Mouse (Mus musculus) common myeloid progenitor, adult 5-6 weeks (primary cell): ENCODE results near the gene Olfr1104. TPM values are rescaled to one million over a fixed set of nuclear protein-coding genes. Genes with fewer than 3 reads are reported as not detected.

Source experiments
- ATAC-seq: replicated peaks from 2 replicates; pipeline ENCODE4 v1.8.0; 2016; ENCODE audit warnings: low read depth, mild to moderate bottlenecking, moderate TSS enrichment, inconsistent platforms; ENCODE audit not compliant: poor library complexity, severe bottlenecking
- total RNA-seq: library from RNA; stranded (forward); fragments of 200-1000, 187-1606 nt; gene quantifications from 2 replicates; pipeline ENCODE4 v1.2.3, GENCODE M21; 2017

Gene Olfr1104
- not detected in 2 replicates for total RNA-seq

- no peak for ATAC-seq
Observed at GRCm38 (mm10) chr2:87026980-87027379, at the start of gene Olfr1104. Gene Olfr1104 (minus strand): TSS chr2:87027080.

GRCm38 (mm10) chr2:87075717-87076116 lies 48.8 kb upstream of the Olfr1104 start, which contains the start of gene Olfr1107:
Gene Olfr1107 (minus strand): TSS chr2:87075817.
- ATAC-seq, result no peak

DNA sequence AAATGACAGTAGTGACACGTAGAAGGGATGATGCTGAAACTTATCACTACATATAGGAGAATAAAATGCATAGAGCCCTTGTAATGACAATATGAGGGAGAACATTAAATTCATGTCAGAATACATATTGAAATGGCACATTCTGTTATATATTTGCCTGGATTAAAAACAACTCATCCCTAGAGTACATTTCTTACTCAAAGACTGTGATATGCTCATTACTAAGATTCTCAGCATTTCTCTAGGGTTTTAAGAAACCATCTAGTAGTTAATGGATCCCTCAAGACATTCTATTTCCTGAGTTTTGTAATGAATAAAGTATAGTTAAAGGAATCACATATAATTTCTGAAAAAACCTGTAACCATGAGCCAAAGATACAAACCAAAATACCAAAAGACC lies 25.3 kb upstream of the Olfr1104 start, which contains the start of gene Olfr1106:
Gene Olfr1106, minus strand, starts transcription at position 101 of the 400 bp plus-strand sequence.
- no peak for ATAC-seq

DNA sequence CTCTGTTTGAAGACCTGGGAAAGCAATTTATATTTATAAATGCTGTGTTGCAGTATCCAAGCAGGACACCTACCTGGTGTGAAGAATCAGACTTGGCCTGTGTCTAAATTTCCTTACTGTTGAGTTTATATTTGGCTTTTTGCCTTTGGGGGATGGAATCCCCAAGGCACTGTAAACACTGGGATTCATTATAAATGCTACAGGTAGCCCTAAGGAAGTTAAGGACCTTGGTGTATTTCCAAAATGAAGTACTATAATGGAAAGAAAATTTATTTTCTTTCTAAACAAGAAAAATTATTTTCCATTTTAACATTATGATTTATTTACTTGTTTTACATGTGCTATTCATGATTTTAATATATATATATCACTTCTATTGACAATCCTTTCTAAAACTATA lies 9.6 kb upstream of the Olfr1104 start, which contains the start of gene Olfr1105:
Gene Olfr1105, minus strand, starts transcription at position 101 of the 400 bp plus-strand sequence.
- ATAC-seq, result no peak

DNA sequence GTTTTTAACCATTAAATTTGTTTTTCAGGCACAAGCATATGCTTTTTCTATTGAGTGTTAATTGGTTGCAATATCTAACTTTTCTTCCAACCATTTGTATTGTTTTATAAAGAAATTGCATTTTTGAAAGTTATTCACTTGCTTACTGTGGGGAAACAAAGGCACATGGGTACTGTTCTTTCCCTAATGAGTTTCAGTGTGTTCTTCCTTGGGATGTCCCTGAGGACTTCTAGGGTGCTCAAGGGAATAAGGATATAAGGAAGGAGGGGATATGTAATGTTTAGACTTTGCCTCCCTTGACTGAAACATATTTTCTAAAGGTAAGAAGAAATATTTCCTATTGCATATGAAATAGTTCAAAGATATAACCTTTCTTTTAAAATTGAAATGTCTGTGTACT lies 28.8 kb downstream of the Olfr1104 start, which contains the start of gene Olfr1102:
Gene Olfr1102, plus strand, starts transcription at position 301 of the 400 bp plus-strand sequence.
- no peak for ATAC-seq

DNA sequence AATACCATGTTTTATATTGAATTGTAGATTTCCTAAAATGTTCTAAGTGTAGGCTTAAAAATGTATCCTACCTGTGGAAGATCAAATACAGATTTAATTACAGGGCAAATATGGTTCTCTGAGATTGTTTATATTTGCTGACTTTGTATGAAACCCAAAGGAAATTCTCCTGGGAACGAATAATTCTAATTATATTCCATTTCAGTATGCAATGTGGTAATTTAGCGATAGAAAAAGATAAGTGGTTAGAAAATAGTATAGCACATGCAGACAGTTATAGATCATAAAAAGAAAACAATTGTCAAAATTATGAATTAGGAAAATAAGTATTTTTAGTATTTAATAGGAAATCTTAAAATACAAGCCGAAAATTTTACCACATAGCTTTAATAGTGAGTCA lies 35.8 kb downstream of the Olfr1104 start, which contains the start of gene Olfr1101:
Gene Olfr1101, minus strand, starts transcription at position 101 of the 400 bp plus-strand sequence.
- ATAC-seq, result no peak

DNA sequence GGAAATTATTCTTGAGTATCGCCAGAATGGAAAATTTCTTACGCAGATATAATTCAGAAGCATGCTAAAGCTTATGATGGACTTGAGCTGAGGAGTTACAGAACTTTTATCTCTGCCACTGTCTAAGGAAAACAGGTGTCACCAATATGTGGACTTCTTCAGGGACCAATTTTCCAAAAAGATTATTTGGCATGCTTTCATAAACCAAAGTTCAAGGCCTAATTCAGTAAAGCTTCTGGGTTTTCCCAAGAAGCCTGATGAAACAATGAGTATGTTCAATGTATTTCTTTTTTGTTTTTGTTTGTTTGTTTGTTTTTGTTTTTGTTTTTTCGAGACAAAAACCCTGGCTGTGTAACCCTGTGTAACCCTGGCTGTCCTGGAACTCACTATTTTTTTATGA lies 47.0 kb downstream of the Olfr1104 start, which contains the start of gene Olfr1100:
Gene Olfr1100, minus strand, starts transcription at position 101 of the 400 bp plus-strand sequence.
- no peak for ATAC-seq

Other genes starting within 250 kb of the Olfr1104 start
- not detected in 2 replicates for gene Olfr1093, start 244.6 kb downstream of the Olfr1104 start, total RNA-seq
- gene Olfr141, start 217.1 kb downstream of the Olfr1104 start, total RNA-seq, result not detected in 2 replicates
- gene Olfr1094, start 202.4 kb downstream of the Olfr1104 start, total RNA-seq, result not detected in 2 replicates
- gene Olfr1095, start 175.4 kb downstream of the Olfr1104 start, total RNA-seq, result not detected in 2 replicates
- not detected in 2 replicates for gene Gm13723, start 152.3 kb downstream of the Olfr1104 start, total RNA-seq
- gene Olfr1097, start 134.9 kb downstream of the Olfr1104 start, total RNA-seq, result not detected in 2 replicates
- gene Olfr1098, start 102.5 kb downstream of the Olfr1104 start, total RNA-seq, result not detected in 2 replicates
- gene Olfr1099, start 66.4 kb downstream of the Olfr1104 start, total RNA-seq, result not detected in 2 replicates
- not detected in 2 replicates for gene Olfr1100, start 47.1 kb downstream of the Olfr1104 start, total RNA-seq
- gene Olfr1101, start 35.9 kb downstream of the Olfr1104 start, total RNA-seq, result not detected in 2 replicates
- not detected in 2 replicates for gene Olfr1102, start 28.7 kb downstream of the Olfr1104 start, total RNA-seq
- gene Olfr1105, start 9.5 kb upstream of the Olfr1104 start, total RNA-seq, result not detected in 2 replicates
- not detected in 2 replicates for gene Olfr1106, start 25.2 kb upstream of the Olfr1104 start, total RNA-seq
- not detected in 2 replicates for gene Olfr1107, start 48.7 kb upstream of the Olfr1104 start, total RNA-seq
- gene Olfr1109, start 68.9 kb upstream of the Olfr1104 start, total RNA-seq, result not detected in 2 replicates
- not detected in 2 replicates for gene Olfr259, start 87.5 kb upstream of the Olfr1104 start, total RNA-seq
- not detected in 2 replicates for gene Olfr1110, start 113.2 kb upstream of the Olfr1104 start, total RNA-seq
- gene Olfr1111, start 125.5 kb upstream of the Olfr1104 start, total RNA-seq, result not detected in 2 replicates
- gene Olfr1112, start 160.7 kb upstream of the Olfr1104 start, total RNA-seq, result not detected in 2 replicates
- gene Olfr1113, start 181.9 kb upstream of the Olfr1104 start, total RNA-seq, result not detected in 2 replicates
- not detected in 2 replicates for gene Olfr1115, start 220.9 kb upstream of the Olfr1104 start, total RNA-seq
- not detected in 2 replicates for gene Olfr1116, start 240.5 kb upstream of the Olfr1104 start, total RNA-seq